Mouse (Mus musculus) liver, adult 2 months (tissue): ENCODE results near the gene Gm21149.
"Not testable (repeated sequence)": the region's sequence is repeated elsewhere in the genome, so short reads cannot be mapped to it uniquely, and the experiment has no call there.

ENCODE experiments used
- CTCF ChIP-seq: fragments of 200-500 bp; IDR thresholded peaks from 2 replicates; pipeline ENCODE4 v1.5.1; 2011; ENCODE audit warnings: low read depth, low read length, control low read depth
- POLR2A ChIP-seq: fragments of 200-500 bp; IDR thresholded peaks from 2 replicates; pipeline ENCODE4 v1.6.1; 2011; ENCODE audit warnings: low read length, control low read depth; ENCODE audit not compliant: insufficient read depth; ENCODE audit errors: extremely low read depth

DNA sequence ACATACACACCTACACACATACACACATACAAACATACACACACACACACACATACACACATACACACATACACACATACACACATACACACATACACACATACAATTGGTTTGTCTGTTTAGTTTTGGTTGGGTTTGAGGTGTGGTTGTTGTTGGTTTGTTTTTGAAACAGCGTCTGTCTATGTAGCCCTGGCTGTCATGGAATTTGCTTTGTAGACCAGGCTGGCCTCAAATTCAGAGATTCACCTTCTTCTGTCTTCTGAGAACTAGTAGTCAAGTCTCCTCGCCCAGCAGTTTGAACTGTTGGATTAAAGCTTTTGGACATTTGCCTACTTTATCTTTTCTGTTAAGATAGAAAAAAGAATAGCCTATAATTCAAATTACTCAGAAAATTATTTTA lies 14.6 kb upstream of the Gm21149 start:
- TF ChIP-seq POLR2A, CTCF: not testable (repeated sequence)
